Mouse (Mus musculus) thymus, adult 18-20 months (tissue): Measurements from ENCODE around the gene Rps18.

Experiments used
- DNase-seq, 2 experiments: peaks; one replicate each; pipeline ENCODE4 v3.0.0; 2022; ENCODE audit warnings: mixed read lengths in 2 of 2

Gene Rps18

DNA sequence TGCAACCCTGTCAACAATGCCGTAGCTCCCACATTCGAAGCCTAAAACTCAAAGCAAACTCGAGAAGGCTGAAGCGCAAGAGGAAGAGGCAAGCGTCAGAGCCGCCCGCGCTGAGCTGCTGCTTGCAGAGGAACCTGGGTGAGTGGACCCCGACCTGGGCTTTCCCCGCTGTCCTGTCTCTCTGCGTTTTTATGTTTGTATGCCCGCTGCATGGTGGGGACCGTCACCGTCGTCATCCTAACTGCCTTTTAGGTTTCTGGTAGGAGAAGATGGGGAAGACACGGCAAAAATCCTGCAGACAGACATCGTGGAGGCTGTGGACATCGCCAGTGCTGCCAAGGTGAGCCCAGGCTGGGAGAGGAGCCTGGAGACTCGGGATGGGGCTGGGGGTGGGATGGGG is 14.4 kb downstream of the Rps18 start:
- peak in 1 of 2 experiments; percentile 6 for DNase-seq

DNA sequence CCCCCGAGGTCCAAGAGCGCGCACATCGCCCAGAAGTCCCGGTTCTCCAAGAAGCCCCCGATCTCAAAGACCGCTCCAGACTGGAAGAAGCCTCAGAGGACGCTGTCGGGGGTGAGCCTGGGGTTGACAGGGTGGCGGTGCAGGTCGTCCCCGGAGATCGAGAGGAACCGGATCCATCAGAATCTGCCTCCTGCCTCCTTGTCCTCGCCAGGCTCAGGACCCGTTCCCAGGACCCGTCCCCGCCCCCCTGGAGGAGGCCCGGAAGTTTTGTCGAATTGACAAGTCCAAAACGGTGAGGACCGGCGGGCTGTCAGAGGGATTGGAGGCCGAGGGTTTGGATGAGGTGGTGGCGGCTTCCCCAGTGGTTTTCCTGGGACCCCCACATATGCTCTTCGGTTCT is 14.8 kb downstream of the Rps18 start:
- DNase-seq, result peak in 1 of 2 experiments; percentile 38

DNA sequence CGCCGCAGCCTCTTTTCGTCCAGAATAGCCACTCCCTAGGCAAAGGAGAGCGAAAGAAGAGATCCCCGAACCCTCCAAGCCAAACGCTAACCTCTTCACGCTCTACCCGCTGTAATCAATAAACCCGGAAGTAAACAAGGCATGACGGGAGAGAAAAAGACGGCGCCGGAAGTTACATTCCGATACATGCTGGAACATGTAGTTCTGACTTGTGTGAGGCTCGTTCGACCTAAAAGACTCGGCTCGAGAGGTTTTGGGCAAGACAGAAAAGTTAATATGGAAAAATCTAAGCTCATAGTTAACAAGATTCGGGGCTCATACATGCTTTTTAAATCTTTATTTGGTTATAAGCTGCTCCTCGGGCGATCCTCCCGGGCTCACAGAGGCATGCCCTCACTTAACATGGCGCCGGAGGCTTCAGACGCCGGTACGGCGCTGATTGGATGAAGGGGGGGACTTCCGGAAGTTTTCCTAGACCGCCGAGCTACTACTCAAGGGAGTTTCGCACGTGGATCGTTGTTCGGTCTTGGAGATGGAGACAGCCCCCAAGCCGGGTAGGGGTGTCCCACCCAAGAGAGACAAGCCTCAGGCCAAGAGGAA is 15.5 kb downstream of the Rps18 start, which contains the start of the genes Pfdn6 and Wdr46:
TSS of gene Pfdn6 (minus strand) at position 138 of the 600 bp plus-strand sequence.
TSS of gene Wdr46 (plus strand) at position 455 of the 600 bp plus-strand sequence.
- peak in 1 of 2 experiments; percentile 81 for DNase-seq

DNA sequence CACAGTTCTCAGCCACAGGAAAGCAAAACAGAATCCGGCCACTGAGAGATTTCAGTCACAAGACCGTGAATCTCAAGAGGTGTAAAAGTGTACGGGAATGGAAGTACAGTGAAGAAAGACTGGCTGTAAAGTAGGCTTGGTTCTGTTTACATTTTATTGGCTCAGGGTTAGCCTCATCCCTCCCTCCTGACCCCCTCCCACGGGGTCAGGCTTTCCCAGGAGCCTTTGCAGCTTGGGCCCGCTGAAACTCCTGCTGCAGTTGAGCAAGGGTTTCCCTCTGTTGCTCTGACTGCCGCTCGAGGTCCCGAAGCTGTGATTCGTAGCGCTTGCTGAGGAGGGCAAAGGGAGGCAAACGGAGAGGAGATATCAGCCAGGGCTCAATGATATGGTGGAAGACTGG is 17.0 kb downstream of the Rps18 start:
- no peak for DNase-seq

DNA sequence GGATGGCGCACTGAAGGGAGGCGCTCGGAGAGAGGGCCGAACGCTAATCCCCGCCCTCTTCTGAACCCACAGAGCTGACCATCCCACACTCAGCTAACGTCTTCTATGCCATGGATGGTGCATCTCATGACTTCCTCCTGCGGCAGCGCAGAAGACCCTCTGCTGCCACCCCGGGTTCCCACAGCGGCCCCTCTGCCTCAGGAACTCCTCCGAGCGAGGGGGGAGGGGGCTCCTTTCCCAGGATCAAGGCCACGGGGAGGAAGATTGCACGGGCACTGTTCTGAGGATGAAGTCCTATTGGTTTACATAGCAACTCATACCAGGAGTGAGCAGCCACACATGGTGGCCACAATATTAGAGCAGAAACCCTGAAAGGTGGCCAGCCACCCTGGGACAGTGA is 18.8 kb downstream of the Rps18 start:
- no peak for DNase-seq

DNA sequence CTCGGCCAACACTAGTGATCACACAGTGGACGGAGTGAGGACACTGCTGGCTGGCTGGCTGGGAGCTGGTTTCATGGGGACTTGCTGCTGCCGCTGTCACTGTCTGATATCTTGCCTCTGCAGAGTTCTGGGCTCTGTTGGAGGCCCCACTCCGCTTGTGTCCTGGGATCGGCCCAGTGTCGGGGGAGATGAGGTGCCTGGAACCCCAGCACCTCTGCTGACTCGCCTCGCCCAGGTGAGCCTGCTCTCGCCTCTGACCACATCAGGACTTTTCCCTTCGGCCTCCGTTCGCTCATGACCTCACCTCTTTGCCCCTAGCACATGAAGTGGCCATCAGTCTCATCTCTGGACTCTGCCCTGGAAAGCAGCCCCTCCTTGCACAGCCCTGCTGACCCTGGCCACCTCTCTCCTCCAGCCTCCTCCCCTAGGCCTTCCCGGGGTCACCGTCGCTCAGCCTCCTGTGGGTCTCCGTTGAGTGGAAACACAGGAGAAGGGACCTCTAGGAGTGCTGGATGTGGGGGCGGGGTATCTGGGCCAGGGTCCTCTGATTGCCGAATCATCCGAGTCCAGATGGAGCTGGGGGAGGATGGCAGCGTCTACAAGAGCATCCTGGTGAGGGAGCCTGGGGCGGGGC is 20.3 kb downstream of the Rps18 start:
- DNase-seq, result no peak

DNA sequence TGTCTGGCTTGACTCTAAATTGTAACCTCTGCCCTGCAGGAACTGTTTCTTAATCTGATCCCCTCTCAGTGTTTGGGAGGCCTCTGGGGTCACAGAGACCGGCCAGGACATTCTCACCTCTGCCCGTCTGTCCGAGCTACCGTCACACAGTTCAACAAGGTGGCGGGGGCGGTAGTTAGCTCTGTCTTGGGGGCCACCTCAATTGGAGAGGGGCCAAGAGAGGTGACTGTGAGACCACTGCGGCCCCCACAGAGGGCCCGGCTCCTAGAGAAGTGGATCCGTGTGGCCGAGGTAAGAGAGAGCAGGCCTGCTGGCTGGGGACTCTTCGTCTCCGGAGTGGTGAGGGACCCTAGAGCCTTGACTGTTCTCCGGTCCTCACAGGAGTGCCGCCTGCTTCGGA is 22.8 kb downstream of the Rps18 start:
- DNase-seq, result peak in 1 of 2 experiments; percentile 5

DNA sequence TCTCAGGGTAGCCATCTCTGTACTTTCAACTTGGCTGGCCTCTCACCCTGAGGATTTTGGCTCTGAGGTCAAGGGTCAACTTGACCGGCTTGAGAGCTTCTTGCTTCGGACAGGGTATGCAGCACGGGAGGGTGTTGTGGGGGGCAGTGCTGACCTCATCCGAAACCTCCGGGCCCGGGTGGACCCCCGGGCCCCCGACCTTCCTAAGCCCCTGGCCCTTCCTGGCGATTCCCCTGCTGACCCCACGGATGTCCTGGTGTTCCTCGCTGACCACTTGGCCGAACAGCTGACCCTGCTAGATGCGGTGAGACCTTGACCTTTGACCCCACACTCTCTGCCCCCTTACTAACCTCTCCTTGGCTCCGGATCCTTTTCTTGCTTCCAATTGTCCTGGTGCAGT is 23.4 kb downstream of the Rps18 start:
- DNase-seq, result peak in 1 of 2 experiments; percentile 14

DNA sequence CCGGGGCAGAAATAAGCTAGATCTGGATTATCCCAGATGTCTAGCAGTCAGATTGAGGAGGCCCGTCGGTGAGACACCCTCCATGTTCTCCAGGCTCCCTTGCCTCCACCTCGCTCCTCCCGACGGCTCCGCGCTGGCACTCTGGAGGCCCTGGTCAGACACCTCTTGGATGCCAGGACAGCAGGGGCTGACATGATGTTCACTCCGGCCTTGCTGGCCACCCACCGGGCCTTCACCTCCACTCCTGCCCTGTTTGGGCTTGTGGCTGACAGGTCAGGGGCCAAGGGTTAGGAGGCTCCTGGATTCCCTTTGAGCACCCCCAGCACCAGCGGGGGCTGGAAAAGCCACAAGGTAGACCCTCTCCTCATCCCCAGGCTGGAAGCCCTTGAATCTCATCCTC is 23.9 kb downstream of the Rps18 start:
- peak in 1 of 2 experiments; percentile 9 for DNase-seq

DNA sequence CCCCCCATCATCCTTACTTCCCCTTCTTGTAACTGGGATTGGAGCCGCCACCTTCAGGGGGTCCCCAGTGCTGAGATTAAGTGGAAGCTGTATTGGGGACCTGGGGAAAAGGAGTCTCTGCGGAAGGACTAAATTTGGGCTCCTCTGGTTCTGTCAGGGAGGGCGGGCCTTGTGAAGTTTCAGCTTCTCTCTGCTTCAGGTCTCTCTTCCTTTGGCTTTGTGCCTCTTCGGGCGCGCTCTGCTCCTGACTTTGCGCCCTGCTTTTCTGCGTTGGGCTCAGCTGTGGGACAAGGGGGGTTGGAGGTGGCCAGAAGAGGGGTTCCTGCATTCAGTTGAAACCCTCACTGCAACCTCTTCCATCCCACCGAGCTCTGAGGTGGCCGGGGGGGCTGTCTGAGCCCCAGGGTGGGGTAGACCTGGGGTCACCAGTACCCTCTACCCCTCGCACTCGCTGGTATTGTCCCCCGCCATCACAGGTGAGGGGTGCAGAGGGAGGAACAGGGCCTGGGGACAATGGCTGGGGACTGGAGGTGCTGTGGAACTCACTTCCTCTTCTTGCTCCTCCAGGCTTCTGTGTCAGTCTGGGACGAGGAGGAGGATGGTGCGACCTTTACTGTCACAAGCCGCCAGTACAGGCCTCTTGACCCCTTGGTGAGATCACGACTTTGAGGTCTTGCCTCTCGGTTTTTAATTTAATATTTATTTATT is 24.5 kb downstream of the Rps18 start:
- peak in 1 of 2 experiments; percentile 32 for DNase-seq

DNA sequence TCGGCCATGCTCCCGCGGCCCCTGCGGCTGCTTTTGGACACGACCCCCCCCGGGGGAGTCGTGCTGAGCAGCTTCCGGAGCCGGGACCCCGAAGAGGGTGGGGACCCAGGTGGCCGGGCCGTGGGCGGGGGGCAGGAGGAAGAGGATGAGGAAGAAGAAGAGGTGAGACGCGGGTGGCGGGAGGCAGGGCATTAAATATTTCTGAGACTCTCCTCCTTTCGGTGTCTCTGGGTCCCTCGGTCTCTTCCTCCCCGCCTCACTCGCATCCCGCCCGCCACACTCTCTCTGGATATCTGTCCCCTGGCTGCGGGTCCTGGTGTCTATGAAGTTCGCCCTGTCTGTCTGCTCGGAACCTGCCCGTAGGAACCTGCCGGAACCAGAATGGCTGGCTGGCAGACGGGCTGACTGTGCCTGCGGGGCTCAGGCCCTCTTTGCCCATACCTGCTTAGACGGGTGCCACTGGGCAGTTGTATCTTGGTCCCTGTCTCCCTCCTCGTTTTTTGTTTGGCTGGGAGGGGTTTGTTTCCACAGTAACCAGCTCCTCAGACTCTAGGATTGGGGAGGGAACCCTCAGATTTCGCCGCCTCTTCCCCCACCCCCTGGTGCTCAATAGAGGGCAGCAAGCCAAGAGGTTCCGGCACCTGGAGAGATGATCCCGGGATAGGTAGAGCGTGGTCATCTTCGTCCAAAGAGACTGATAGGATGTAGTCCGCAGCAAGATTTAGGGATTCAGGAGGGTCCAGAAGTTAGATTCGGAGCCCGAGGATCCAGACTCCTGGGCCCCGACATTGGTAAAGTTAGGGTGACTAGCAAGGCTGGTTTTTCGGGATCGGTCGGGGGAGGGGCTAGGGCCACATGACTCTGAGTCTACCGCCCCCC is 25.3 kb downstream of the Rps18 start:
- peak; percentile 74 to 80 for DNase-seq

DNA sequence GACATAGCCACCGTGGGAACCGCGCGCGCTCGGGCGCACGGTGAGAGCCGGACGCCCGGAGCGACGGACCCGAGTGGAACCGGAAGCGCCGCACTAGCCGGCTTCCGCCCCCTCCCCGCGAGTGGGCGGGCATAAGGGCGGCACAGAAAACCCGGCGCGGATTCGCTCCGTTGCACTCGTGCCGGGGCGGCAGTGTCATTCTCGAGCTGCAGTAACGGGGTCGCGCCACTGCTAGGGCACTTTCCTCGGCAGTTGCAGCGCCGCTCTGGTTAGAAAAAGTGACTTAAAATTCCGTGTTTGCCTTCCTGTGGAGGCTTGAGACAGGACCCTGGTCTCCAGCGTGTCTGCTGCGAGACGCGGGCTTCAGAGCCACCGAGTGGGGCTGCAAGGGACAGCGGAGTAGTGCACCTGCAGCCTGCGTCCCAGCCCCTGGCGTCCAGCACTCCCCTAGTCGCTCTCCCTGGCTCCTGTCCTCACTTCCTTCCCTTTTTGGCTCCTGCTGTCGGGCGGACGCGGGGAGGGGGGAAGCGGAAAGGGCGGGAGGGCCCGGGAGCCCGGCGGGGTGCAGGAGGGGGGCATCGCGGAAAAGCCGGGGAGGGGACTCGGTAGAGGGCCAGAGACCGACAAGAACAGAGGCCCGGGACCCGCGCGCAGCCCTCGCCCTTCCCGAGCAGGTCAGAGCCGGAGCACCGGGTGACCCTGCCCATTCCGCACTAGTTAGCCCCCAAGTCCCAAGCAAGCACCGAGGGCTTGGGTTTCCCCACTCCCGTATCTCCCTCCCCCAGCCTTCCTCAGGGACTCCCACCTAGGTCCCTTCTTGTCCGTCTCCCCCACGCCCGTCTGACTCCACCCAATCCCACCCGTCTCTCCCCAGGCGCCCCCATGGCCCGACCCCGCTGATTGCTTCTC is 26.2 kb downstream of the Rps18 start, which contains the start of gene Rgl2:
TSS of gene Rgl2 (plus strand) at position 173 of the 909 bp plus-strand sequence.
- DNase-seq, result peak; percentile 86 to 87

DNA sequence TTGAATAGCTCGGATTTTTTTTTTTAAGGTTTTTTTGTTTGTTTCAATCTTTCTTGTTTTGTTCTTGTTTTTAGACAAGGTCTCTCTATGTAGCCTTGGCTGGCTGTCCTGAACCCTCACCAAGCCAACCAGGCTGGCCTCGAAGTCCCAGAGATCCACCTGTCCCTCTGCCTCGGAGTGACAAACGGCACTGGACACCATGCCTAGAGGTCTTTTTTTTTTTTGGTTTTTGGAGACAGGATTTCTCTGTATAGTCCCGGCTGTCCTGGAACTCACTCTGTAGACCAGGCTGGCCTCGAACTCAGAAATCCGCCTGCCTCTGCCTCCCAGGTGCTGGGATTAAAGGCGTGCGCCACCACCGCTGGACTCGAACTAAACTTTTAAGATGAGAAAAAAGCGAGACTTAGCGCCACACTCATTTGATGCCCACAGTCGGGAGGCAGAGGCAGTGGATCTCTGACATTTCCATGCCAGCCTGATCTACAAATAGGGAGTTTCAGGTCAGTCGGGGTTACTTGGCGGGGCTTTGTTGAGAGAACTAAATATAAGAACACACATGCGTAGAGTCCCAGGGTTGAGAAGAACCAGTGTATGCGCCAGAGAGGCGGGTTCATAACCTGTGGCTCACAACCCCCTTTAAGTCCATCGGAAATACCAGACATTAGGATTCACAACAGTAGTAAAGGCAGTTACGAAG is 27.4 kb downstream of the Rps18 start:
- peak in 1 of 2 experiments; percentile 6 for DNase-seq

DNA sequence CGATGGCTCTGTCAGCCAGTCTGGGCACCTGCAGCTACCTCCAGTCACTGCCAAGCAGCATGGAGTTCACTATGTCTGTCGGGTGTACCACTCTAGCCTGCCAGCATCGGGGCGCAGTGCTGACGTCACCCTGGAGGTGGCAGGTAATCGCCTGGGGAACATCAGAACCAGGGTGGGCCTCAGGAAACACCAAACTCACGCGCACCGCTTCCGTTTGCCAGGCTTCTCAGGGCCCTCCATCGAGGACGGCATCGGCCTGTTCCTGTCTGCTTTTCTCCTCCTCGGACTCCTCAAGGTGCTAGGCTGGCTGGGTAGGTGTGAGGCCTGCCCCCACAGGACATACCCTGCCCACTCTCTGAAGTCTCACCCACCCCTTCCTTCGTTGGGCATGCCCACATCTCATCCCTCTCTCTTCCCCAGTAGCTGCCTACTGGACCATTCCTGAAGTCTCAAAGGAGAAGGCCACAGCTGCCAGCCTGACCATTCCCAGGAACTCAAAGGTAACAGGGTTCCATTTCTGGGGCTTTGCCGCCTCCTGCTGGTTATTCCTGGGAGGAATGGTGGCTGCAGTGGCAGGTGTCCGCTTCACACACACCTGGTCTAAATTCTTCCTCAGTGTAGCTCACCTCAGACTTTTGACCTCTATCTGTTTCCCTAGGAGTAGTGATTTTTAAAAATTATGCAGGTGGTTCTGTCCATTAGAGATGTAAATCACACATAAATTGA is 29.4 kb downstream of the Rps18 start:
- no peak for DNase-seq

DNA sequence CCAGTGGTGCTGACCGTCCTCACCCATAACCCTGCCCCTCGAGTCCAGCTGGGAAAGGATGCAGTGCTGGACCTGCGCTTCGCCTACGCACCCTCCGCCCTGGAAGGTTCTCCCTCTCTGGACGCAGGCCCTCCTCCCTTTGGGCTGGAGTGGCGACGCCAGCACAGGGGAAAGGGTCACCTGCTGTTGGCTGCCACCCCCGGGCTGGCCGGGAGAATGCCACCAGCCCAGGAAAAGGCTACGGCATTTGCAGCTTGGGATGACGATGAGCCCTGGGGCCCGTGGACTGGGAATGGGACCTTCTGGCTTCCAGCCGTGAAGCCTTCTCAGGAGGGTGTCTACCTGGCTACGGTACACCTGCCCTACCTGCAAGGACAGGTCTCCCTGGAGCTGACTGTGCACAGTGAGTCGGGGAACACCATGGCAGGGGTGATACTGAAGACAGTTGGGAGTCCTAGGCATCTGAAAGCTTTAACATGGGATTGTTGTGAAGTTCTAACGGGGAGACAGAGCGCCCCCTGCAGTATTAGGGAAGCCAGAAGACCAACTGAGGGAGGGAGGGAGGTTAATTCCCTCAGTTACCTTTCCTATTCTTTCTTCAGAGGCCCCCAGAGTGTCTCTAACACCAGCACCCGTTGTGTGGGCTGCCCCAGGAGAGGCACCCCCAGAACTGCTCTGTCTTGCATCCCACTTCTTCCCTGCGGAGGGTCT is 30.2 kb downstream of the Rps18 start:
- no peak for DNase-seq

DNA sequence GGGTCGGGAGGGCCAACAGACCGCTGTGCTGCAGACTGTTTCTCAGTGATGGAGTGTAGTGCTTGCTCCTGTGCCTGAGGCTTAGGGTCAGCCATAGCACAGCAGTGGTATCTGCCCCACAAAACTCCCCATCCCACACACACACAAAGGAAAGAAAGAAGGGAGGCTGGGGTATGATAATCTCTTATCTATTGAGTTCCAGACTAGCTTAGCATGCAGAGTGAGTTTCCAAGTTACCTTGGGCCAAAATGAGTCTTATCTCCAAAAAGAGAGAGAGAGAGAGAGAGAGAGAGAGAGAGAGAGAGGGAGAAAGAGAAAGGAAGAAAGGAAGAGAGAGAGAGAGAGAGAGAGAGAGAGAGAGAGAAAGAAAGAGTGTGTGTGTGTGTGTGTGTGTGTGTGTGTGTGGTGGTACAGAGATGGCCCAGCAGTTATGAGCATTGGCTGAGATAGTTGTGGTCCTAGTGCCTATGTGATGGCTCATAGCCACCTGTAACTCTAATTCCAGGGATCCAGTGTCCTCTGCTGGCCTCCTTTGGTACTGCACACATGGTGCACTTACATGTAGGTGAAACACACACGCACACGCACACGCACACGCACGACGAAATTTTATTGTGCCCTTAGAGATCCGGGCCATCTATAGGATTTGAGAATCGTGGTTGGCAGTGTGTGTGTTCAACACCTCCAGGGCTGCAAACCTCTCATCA is 31.1 kb downstream of the Rps18 start:
- no peak for DNase-seq

DNA sequence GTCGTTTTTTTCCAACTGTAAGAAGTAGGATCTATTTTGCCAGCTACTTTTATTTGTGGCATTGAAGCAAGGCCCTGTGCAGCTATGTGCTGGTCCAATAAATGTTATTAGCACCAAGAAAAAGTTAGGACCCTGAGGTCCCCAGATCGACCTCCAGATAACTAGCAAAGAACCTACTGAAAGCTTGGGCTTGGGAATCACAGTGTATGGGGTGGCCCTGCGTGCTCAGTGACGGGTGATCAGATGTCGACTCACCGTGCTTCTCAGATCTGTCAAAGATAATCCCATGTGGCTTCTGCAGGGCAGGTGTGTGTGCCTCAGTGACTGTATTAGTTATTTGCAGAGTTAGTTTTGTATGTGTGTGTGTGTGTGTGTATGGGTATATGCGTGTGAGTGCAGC is 34.4 kb downstream of the Rps18 start:
- DNase-seq, result no peak

DNA sequence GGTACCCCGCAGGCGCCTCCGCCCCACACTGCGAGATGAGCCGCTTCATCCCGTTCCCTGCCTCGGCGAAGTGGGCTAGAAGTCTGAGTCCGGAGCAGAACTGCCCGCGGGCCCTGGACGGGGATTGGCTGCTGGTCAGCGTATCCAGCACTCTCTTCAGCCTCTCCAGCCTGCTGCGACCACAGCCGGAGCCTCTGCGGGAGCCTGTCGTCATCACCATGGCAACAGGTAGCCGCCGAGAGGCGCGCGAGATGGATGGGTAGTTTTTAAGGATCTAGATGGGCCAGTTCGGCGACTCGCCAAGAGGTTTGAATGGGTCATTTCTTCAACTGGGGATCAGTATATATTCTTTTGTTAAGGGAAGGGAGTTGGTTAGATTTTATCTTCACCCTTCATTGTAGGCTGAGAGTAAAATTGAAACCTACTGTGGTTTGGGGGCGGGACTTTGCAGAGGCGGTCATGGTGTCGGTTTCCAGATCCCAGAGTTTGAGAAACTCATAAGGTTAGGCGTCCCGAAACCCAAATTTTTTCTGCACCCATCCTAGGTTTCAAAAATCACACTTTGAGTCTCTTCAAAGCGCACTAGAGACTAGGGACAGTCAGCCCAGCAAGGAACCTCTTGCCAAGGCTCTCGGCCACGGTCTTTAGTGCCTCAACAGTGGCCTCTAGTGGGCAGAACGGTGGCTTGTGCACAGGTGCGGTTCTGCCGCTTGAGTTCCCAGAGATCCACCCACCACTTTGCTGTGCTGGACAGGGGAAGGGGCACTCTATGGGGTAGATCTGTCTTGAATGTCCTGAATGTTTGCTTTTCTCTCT is 35.3 kb downstream of the Rps18 start:
- DNase-seq, result peak; percentile 65 to 76
